Mouse (Mus musculus) embryo, embryonic 9.5 days (tissue): ENCODE results near the gene Lgals8.

Source experiments
- DNase-seq: peaks from one replicate; pipeline ENCODE4 v3.0.0-alpha.2; 2017; ENCODE audit errors: extremely low spot score

The Lgals8 gene

DNA sequence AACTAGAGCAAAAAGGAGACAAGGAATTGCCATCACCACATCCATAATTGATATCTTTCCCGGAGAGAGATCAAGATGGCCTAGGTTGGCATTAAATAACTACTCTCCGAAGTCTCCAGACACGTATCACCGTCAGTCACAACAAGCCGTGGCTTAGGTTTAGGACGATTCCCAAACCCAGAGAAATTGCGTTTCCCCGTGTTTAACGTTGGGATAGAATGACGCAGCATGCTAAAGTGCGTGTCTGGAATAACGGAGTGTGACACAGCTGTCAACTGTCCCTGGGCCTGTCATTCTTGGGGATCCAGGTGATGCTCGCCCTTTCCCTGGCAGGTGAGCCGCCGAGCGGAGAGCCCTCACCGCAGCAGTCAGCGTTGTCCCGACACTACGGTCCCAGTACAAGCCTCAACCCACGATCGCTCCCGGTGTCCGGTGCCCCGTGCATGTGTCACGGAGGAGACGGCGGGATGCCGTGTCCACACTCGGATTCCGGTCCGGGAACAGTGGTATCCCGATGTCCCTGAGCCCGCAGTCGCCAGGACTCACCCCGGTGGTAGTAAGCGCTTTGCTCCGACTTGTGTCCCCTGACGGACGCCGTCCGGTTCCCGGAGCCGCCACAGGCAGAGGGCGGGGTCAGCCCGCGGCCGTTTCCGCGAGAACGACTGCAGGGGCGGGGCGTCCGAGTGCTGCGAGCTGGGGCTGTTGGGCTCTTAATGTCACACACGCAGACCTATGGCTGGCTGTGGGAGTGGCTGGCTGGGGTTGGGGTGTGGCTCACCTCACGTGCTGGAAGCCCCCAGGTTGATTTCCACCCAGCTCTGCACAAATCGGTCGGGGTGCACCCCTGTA is 3.6 kb downstream of the Lgals8 start:
- peak; percentile 90 for DNase-seq

DNA sequence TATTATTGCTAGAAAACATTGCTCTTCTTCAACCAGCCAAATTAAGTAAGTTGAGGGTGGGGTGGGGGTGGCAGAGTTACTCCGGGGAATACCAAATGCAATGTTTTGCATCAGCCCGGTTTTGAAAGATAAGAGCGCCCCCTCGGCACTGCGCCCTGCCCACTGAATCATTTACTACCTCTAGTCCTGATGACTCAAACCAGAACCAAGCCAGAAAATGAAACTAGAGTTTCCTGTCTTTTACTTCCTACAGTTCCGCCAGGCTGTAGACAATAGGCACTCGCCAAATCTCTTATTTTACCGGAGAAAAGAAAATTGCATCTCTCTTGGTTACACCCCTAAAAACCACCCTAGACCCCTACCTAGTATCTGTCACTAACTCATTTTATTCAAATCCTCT is 4.3 kb downstream of the Lgals8 start:
- peak; percentile 27 for DNase-seq

DNA sequence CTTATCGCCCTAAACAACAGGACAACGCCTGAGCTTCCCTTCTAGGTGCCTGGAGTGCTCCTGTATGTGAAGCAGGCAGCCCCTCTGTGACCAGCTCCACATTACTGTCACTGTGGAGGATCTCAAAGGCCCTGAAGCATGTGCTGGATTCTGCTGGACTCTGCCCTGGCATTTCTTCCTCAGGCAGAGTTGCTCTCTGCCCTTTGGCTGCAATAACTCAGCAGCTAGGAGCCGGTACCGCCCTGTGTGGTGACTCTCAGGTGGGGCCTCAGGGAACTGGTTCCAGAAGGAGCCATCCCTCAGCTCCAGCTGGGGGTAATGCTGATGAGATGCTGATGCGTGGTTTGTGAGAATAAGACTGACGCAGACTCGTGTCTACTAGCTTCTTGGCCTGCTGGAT is 8.0 kb downstream of the Lgals8 start:
- no peak for DNase-seq

DNA sequence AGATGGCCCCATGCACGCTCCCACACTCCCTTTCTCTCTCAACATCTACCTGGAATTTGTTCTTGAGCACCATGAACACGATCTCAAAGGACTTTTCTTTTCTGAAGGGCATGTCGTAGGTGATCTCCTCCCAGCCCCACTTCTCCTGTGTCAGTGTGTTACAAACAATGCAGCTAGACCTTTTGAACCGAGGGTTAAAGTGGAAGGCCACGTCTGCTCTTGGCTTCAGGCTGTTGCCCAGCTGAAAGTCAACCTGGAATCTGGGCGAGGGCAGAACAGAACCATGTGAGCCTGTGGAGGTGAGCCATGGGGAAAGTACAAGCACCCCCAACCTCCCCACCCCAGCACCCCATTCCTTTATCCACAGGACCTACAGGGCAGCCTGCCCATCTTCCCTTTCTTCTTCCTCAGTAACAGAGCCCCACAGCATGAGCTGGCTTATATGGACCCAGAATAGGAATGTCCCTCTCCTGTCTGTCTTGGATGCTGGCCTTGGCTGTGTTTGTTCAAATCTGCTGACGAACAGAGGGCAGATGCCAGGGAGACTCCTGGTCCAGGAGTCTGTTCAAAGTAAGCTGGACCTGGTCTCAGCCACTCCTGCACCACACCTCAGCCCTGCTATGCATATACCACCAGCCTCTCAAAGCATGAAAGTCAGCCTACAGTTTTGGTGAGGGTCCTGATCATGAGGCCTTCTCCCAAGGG is 9.9 kb downstream of the Lgals8 start:
- DNase-seq: no peak

DNA sequence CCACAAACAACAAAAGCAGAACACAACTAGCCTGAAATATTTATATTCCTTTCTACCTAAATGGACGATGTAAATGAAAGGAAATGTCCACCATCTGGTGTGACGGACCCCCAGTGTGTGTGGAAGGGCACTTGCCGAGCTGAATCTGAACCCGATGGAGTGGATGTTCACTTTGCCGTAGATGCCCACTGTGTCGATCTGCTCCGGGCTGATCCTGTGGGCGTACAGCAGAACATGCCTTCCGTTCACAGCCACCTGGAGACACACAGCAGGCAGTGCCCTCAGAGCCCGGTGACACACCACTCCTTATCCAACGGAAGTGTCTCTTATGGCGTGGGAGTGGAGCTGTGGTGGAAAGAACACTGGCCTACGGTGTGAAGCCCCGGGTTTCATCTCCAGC is 11.6 kb downstream of the Lgals8 start:
- DNase-seq: no peak

DNA sequence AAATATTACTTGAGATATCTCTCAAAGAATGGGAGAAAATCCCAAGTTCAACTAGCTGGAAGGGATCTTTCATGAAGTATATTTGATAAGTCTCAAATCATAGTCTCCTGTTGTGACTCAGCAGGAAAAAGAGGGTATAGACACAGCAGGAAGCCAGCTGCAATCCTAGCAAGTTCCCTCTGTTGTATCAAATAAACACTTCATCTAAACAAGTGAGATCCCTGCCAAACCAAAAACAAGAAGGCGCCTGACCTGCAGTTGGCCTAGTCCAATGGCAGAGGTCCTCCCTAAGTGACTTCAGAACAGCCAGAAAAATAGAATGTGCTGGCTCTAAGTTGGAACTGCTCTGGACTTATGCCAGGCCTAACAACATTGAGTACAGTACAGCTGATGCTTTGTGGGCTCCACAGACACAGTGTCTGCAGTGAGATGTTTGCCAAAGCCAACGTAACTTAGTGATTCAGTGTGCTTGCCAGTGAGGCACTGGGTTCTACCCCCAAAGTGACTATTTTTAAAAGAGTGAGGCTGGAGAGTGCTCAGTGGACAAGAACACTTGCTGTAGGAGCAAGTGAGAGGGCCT is 22.6 kb downstream of the Lgals8 start:
- DNase-seq: no peak

DNA sequence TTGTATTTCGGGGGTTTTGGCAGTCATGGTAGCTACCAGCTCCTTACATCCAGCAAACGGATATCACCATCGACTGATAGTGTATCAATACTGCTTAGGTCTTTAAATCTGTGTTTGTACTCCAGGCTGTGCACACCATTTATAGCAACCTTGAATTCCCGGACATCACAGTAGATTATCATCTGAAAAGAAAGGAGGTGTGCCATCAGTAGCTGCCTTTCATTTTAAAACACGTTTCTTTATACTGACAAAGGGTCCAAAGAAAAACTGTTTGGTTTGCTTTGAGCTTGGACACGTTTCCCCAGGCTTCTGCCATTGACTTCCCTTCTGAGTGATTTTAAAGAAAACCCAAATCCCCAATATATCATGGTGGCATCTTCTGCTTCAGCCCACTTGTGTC is 23.9 kb downstream of the Lgals8 start:
- no peak for DNase-seq

DNA sequence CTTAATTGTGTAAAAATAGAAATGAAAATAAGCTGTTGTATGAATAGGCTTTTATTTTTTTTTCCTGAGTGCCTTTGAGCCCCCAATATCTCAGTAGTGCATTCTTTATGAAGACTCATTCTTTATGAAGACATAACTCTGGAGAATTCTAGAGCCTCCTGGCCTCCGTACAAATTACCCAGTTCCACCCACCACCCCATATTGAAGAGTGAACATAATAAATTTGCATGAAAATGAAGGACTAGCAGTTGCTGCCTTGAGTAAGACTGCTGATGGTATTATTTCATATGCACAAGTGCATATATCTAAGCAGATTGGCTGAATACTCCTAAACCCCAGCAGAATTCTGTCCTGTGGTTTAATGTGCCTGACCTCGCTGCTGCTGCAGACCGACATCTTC is 25.2 kb downstream of the Lgals8 start:
- DNase-seq: no peak

DNA sequence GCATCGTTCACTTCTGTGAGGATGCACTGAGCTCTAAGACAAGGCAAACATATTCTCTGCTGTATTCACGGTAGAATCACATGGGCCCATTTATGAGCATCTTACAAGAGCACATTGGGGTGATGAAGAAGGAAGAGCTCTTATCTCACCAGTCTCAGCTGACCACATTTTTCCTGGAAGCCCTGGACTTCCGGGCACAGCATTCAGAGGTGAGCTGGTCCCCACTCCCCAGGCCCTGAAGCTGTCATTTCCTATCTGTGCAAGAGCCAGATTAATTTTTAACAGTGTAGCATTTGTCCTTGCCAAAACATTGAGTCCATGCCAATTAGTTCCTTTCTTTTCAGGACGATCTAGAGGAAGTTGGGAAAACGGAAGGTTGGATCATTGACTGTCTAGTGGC is 30.9 kb downstream of the Lgals8 start:
- no peak for DNase-seq

DNA sequence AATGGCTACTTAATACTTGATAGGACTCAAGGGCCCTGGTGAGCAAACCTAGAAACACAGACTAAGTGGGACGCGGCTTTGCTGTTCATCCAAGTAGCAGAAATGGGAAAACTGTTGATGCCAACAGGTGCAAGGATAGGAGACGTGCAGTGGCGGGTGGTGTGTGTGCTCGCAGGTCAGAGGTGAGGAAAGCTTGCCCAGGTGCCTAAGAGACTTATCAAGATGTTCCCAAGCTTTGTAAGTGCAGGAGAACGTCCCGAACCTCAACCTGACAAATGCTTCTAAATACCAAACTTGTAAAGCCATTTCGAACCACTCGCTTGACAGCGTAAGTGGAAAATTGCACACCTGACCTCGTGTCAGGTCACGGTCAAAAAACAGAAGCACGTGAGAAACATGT is 36.2 kb downstream of the Lgals8 start:
- no peak for DNase-seq

DNA sequence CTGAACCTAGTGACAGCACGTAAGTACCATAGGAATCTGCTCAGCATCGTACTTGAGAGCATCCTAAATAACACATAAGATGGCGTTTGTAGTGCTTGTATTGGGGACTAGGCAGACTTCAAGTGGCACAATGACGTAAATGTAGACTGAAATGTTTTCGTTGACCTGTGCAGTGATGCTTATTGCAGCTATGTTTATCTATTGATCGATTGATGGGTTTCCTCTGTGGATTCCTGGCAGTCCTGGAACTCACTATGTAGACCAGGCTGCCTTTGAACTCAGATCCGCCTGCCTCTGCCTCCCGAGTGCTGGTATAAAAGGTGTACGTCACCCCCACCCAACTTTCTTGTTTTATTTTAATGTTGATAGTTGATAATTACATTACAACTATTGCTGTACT is 44.1 kb downstream of the Lgals8 start:
- DNase-seq: no peak

DNA sequence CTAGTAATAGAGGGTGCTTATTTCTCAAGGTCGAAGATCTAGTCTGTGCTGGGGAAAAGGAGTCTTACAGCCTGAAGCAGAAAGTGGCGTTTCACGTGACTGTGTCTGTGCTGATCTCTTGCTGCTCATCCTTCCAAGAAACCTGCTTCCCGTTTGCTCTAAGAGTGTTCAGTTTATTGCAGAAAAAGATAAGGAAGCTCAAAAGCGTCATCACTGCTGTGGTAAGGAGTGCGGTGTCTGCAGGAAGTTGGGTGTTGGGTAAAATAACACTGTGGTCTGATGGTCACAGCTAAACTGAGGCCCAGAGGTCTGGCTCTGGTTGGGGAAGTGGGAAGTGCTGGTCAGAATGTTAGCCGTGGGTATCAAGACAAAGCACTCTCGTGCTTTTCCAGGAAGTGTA is 52.7 kb downstream of the Lgals8 start:
- DNase-seq: no peak

DNA sequence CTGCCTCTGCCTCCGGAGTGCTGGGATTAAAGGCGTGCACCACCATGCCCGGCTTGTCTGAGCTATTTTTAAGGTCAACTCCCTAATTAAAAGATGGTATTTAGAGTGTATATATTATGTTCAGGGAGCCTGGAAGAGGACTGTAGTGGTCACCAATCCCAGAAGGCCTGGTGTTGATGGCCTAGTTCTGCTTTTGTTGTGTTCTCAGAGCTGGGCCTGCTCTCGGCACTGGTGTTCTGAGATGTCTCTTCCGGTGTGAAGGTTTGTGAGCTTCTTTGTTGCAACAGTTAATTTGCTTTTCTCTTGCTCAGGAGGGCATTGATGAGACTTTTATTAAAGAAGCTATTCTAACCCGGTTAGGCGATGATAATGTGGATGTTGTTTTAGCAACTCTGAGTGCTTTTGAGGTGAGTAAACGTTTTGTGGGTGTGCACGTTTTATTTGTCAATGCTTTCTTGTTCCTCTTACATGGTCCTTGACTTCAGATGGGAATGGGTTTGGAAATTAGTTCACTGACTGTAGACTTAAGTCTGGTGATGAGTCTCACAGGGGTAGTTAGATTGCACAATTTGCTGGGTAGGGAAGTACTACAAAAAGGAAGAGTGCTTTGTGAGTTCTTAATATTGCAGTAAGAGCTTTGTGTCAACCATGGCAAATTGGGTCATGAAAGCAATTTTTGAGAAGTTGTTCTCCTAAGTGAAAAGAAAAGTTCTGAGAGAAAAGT is 56.2 kb downstream of the Lgals8 start:
- no peak for DNase-seq

DNA sequence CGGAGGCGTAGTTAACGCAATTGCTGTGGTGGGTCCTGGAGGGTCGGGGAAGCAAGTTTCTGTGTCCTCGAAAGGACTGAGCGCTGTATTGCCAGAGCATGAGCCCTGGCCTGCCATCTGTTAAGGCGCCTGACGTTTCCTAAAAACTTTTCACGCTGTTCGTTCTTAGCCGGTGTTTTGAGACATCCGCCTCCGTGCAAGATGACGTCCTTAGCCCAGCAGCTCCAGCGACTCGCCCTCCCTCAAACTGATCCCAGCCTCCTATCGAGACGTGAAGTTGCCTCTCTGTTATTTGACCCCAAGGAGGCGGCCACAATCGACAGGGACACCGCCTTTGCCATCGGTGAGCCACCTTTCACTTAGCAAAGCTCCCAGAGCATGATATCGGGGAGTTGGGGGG is 69.2 kb downstream of the Lgals8 start:
- no peak for DNase-seq

DNA sequence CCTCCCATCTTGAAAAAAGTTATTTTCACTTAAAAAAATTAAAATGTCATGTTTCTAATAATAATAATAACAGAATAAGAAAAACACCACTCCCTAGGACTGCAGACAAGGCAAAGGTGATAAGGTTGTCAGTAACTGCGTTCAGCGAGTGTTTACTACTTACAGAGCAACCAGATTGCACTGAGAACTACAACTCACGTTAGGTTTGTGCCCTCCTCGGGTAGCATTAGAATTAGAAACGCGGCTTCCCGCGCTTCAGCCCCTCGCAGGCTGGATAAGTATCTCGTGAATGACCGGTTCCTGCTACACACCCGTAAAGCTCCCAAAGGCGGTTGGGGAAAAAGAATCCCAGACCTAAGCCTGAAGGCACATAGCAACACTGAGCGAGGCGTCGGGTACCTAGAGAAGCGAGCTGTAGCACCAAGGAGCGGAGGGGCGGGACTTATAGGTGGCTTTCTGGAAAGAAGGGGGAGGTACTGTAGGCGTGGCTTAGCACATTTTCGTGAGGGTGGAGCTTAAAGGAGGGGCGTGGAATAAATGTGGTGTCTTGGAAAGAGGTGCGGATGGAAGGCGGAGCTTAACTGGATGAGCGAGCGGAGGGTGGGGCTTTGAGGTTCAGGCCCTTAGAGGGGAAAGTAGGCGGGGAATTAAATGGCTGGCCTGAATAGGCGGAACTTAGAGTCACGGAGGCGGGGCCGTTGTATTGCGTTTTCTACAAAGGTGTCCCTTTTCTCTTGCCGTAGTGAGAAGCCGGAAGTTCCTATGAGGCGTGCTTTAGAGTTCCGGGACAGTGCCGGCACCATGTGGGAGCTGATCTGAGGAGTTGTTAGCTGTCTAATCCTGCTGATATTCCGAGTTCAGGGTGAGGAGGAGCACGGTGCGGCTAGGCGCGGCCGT is 69.9 kb downstream of the Lgals8 start, which contains the start of gene Heatr1:
TSS of gene Heatr1 (plus strand) at position 419 of the 897 bp plus-strand sequence.
- peak; percentile 98 for DNase-seq
